Mouse (Mus musculus) layer of hippocampus, adult 11-12 months (tissue): Measurements from ENCODE around the gene Smad3.
A peak's percentile ranks its signal among the peaks of the same experiment; 100 is the strongest.

Experiments
- DNase-seq: peaks from one replicate; pipeline ENCODE4 v3.0.0; 2022; ENCODE audit warnings: low spot score

The Smad3 gene

DNA sequence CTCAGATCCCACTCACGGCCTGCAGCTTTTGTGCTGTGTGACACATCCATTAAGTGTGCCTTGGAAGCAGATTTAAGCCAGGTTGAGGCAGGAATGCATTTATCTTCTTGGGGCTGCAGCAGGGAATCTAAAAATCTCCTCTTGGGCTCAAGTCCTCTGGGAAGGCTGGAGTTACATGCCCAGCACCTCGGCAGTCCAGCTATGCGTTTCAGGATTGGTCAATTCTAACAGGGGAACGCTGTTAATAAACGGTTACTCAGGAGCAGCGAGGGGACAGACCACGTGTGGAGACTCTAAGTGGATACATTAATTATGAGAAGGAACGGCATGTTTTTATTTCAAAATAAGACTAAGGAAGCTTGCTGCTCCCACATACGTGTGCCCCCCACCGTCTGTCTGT is 14.7 kb upstream of the Smad3 start:
- no peak for DNase-seq

DNA sequence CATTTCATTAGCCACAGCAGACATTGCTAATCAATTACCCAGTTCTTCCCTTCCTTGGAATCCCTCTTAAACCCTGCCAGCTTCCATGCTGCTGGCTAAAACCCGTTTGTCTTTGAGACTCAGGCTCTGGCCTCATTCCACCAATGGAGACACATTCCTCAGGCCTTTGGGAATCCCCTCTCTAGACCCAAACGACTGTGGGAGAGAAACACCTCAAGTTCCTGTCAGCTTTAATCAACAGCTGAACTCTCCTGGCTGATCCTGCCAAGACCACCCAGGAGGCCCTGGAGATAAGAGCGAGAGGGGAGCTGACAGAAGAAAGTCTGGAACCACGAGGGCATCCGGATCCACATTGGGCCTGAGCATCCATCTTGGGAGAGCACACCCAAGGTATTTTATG is 13.9 kb upstream of the Smad3 start:
- no peak for DNase-seq

DNA sequence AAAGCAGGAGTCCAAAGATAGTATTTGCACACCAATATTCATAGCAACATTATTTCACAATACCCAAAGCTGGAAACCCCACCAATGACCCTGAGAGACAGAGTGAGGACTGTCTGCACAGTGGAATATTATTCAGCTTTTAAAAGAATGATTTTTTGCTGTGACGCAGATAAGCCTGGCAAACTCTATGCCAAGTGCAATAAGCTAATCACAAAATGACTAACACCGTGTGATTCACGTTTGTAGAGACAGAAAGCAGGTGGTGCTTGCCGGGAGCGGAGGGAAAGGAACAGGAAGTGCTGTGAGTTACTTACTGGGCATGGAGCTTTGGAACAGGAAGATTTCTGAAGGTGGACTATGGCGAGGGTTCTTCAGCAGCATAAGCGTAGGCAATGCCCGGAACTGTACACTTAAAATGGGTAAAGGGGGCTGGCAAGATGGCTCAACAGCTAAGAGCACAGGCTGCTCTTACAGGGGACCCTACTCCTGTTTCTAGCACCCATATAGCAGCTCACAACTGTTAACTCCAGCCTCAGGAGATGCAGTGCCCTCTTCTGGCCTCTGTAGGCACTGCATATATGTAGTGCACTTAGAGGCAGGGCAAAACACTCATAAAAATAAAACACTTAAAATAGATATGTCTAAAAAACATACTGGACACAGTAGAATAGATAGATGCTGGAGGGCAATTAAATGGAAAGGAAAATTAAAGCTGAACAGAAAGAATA is 3.7 kb upstream of the Smad3 start:
- DNase-seq: no peak

- DNase-seq: no peak
Measured at GRCm38 (mm10) chr9:63760783-63761182, 3.0 kb upstream of the Smad3 start.

DNA sequence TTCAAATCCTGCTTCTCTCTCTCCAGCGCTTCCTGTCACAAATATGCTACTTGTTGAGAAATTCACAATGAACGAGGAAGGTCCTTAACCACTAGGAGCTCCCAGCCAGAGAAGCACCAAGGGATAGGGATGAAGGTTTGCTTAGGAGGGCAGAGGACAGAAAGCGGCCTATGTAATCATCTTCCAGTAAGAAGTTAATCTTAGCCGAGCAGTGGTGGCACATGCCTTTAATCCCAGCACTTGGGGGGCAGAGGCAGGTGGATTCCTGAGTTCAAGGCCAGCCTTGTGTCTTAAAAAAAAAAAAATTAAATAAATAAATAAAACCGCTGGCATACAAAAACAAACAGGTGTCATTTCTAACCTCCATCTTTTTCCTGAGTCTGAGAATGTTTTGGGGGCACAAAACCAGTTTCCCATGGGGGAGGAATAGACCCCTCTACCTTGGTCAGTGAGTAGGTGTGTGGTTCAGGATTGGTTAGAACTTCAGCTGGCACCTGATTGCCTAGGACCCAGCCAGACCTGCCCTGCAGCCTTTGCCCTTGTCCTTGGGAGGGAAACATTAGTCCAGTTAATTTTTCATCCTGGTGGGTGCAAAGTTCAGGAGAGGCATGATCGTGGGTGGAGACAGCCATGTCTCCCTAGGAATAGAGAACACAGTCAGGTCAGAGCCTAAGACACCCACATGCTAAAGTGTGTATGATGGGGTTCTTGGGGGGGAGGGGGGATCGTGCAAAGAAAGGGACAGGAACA is 2.4 kb upstream of the Smad3 start:
- DNase-seq: no peak

GRCm38 (mm10) chr9:63758641-63759391 is 1.0 kb upstream of the Smad3 start:
- no peak for DNase-seq

- no peak for DNase-seq
Measured at GRCm38 (mm10) chr9:63757462-63757772, 377 bp downstream of the Smad3 start.

DNA sequence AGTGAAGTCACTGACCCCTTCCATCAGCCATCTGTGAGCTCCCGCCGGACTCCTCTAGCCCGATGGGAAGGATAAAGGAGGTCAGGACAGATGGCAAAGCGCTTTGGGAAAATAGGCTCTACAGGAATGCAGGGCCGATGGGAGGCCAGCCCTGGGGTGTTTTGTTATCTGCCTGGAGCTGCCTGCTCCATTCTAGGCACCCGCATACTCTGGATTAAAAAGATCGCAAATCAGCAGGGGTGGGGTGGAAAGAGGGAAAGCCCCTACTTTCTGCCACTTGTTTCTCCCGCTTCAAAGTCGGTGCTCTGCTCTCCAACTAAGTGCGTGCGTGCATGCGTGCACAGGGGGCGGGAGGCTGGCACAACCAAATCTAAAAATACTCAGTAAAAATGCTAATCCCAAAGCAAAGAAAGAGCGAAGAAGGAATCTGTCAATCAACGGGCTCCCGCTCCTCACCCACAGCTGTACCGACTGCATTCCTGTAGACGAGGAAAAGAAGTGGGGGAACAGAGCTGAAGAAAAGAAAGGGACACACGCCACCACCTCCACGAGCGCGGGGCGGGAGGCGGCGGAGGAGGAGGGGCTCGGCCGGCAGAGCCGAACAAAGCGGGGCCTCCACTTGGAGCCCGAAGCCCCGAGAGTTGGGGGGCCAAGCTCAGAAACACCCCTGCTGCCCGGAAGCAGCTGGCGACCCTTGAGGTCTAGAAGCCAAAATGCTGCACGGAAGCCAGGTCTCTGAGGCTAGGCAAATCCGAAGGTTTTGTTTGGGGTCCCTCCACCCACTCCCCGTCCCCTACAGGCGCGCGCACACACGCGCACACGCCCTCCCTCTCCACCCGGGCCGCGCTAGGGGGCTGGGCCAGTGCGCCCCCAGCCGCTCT is 973 bp downstream of the Smad3 start:
- DNase-seq: peak; percentile 65

- no peak for DNase-seq
Measured at GRCm38 (mm10) chr9:63755671-63756543, 1.9 kb downstream of the Smad3 start.

DNA sequence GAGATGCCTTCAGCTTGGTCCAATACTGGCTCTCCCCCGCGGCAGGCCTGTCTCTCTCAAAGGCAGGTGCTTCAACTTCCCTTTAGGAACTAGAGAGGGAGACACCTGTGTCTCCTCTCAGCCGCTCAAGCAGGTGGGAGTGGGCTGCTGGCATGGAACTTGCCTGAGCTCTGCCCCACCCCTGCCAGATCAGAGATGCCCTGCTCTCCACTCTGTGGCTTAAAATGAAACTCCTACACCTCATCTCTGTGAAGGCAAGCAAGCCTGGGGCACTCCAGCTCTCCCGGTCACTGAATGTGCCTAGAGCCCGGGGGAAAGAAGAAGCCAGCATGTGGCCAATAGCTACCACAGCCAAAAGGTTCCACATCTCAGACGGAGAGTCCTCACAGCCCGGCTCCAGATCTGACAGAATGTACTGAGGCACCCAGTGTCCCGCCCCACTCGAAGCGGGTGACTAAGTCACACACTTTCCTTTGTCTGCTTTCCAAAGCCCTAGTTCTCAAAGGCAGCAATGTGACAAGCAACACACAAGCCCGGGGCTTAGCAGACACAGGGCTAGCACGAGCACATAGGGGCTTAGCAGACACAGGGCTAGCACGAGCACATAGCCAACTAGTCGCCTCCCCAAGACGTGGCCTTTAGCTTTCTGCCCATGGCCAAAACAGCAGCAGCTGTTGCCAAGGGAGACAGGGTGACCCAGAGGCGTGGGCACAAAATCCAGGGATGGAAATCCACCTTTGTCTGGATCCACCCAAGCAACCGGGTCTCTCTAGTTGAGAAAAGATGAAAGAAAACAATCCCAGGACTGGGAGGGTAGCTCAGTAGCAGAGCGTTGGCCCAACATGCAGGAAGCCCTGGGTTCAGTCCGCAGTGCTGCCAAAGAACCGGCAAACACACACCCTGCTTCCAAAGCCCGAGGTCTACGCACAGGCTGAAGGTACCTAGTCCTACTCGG is 3.0 kb downstream of the Smad3 start:
- peak; percentile 57 for DNase-seq

GRCm38 (mm10) chr9:63754039-63754438 is 3.8 kb downstream of the Smad3 start:
- no peak for DNase-seq

DNA sequence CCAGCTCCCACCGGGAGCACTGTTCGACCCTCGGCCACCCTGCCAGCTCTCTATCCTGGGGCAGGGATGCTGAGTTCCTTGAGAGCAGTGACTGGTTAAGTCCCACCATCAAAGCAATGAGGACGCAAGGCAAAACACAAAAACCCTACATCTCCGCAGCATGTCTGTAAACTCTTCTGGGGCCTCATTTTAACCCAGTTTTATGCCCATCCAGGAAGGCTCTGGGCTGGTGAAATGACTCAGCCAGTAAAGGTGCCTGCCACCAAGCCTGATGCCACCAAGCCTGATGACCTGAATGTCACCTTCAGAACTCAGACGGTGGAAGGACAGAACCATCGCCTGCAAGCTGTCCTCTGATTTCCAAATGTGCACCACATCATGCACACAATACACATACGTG is 4.4 kb downstream of the Smad3 start:
- no peak for DNase-seq

GRCm38 (mm10) chr9:63752576-63752975 is 5.2 kb downstream of the Smad3 start:
- no peak for DNase-seq

- DNase-seq: no peak
Measured at GRCm38 (mm10) chr9:63751325-63751724, 6.5 kb downstream of the Smad3 start.

DNA sequence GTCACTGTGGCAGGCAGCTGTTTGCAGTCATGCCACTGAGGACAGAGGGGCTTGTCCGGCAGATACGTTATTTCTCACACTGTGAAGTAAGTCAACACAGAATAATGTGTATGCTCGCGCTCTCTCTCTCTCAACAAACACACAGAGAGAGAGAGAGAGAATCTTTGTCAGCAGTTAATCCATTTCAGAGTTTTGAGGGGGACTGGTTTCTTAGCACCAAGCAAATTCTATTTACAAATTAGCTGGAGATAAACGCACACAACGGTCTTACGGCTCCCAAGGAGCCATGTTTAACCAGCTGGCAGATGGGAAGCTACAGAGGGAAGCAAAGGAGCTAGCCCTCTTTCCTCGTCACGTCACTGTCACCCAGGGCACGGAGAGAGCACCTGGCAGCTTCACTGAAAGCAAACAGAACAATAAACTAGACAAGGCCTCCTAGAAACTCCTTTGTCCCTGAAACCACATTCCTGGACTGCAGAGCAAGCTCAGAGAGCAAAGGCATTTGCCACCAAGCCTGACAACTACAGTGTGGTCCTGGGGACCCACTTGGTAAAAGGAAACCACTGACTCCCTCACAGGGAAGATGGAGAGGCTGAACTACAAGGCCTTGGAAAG is 7.3 kb downstream of the Smad3 start:
- DNase-seq: no peak

- DNase-seq: no peak
Measured at GRCm38 (mm10) chr9:63749296-63749915, 8.4 kb downstream of the Smad3 start.

DNA sequence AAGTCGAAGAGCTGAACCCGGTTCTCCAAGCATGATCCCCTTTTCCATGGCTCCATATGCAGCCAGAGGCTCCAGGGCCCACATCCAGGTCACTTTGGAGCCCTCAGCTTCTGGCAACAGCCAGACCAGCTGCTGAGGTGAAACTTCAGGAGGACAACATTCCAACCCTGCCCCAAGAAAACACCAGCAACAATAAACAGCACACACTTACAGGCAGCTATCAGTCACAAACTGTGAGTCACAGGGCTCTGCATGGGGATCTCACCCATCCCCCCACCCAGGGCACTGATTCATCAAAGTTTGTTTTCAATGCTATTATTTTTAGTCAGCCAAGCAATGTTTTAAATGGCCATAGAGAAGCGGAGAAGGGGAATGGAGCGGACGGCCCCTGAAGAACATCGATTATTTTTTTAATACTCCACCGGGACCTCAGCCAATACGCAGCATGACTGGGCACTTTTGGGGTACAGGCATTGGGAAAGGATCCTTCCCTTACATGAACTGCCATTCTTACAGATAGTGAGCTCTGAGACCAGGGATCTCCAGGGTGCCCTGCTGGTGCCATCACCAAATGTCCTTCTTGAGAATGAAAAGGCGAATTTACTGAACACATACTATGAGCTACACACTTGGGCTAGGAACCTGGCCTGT is 10.0 kb downstream of the Smad3 start:
- DNase-seq: no peak

- no peak for DNase-seq
Measured at GRCm38 (mm10) chr9:63746980-63747379, 10.8 kb downstream of the Smad3 start.
